8 mouse cellular contexts compared by ENCODE assay signal in the genomic region with DNA sequence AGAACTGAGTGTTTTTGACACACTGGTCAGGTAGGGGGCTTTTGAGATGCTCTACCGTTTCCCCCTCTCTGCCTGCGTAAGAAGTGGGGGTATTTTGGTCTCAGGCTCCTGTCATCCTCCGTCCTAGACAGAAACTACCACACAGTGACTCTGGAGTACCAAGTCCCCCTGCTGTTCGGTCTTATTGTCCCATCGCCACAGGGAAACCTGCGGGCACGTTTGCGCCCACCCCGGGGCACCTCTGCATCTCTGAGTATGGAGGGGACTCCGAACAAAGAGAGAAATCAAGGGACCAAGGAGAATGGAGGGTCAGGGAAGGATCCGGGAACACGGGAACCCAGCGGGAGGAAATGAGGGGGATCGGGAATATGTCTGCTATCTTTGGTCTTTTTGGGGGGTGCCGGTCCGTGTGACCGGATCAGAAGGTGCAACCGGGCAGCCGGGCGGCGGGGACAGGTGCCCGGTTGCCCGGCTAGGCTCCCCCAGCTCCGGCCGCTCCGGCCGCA. TPM values are rescaled to one million over a fixed set of nuclear protein-coding genes. Genes with fewer than 3 reads are reported as not detected.
DNase-seq lines count a peak whose midpoint lies in the region; ATAC-seq and TF ChIP-seq lines count a peak whose summit lies in the region.

No protein-coding gene starts in this region.

- peak; percentile 58 for TF ChIP-seq CTCF in lung, embryonic 14.5 days (IDR thresholded peaks at IDR 0.05; ENCODE audit: low read depth)

- H3K9ac ChIP-seq in forebrain, embryonic 11.5 days (ENCODE audit: low read length), result peak overlapping the region; percentile 78
- H3K9ac ChIP-seq in hindbrain, embryonic 15.5 days, result peak overlapping the region; percentile 82
- peak overlapping the region; percentile 90 for H3K9ac ChIP-seq in lung, embryonic 14.5 days

- no peaks in the 10 kb centered on the region; the same call in 1 of the 2 replicates for H3K4me1 ChIP-seq in forebrain, embryonic 11.5 days (replicated peaks; ENCODE audit: control insufficient read depth, insufficient read depth, low read length)
- H3K4me1 ChIP-seq in hindbrain, embryonic 15.5 days (replicated peaks), result peaks cover 20% of the 10 kb centered on the region
- H3K4me1 ChIP-seq in lung, embryonic 14.5 days (ENCODE audit: insufficient read depth), result peaks cover 9% of the 10 kb centered on the region; the same call in 1 of the 2 replicates

- peak; percentile 62 for ATAC-seq in forebrain, embryonic 11.5 days (replicated peaks; ENCODE audit: low FRiP score)
- peak; percentile 57 for ATAC-seq in hindbrain, embryonic 15.5 days (ENCODE audit: low FRiP score, low read depth)
- peak; percentile 58 for ATAC-seq in lung, embryonic 14.5 days (ENCODE audit: insufficient read depth)
- ATAC-seq in neutrophil, adult 5-6 weeks (ENCODE audit: extremely low read depth, insufficient number of reproducible peaks, low FRiP score, poor library complexity, severe bottlenecking), result peak; percentile 28

- WGBS in forebrain, embryonic 11.5 days, result under 1% methylated on average over 27 of the region's 27 CpGs
- under 1% methylated on average over 25 of the region's 27 CpGs for WGBS in hindbrain, embryonic 15.5 days
- under 1% methylated on average over 27 of the region's 27 CpGs for WGBS in lung, embryonic 14.5 days

- peak overlapping the region; percentile 64 for H3K4me3 ChIP-seq in forebrain, embryonic 11.5 days (ENCODE audit: low read depth, low read length)
- H3K4me3 ChIP-seq in hindbrain, embryonic 15.5 days, result peak overlapping the region; percentile 57
- H3K4me3 ChIP-seq in lung, embryonic 14.5 days (ENCODE audit: low read depth, low read length), result peak overlapping the region; percentile 62

- peak overlapping the region; percentile 47 for H3K4me2 ChIP-seq in forebrain, embryonic 11.5 days (ENCODE audit: low read depth, low read length, severe bottlenecking)
- peak overlapping the region; percentile 77 for H3K4me2 ChIP-seq in hindbrain, embryonic 15.5 days
- peak overlapping the region; percentile 80 for H3K4me2 ChIP-seq in lung, embryonic 14.5 days

- peak overlapping the region; percentile 85 for H3K27ac ChIP-seq in forebrain, embryonic 11.5 days (ENCODE audit: low read depth, low read length)
- peak overlapping the region; percentile 100 for H3K27ac ChIP-seq in hindbrain, embryonic 15.5 days (replicated peaks)
- H3K27ac ChIP-seq in lung, embryonic 14.5 days (ENCODE audit: low read depth), result peak overlapping the region; percentile 99

- no peaks in the 10 kb centered on the region; the same call in 1 of the 2 replicates for H3K27me3 ChIP-seq in forebrain, embryonic 11.5 days (ENCODE audit: control insufficient read depth, insufficient read depth, low read length)
- H3K27me3 ChIP-seq in hindbrain, embryonic 15.5 days, result no peaks in the 10 kb centered on the region
- H3K27me3 ChIP-seq in lung, embryonic 14.5 days (ENCODE audit: insufficient read depth, low read length), result no peaks in the 10 kb centered on the region

- H3K36me3 ChIP-seq in forebrain, embryonic 11.5 days (ENCODE audit: control insufficient read depth, insufficient read depth, low read length), result no peaks in the 10 kb centered on the region; the same call in none of the 2 replicates
- H3K36me3 ChIP-seq in hindbrain, embryonic 15.5 days, result peaks cover 7% of the 10 kb centered on the region
- H3K36me3 ChIP-seq in lung, embryonic 14.5 days (ENCODE audit: insufficient read depth), result peaks cover 12% of the 10 kb centered on the region

- peak; percentile 68 for DNase-seq in kidney, adult 9 months
- DNase-seq in kidney, adult 11 months, result no peak
- DNase-seq in R1 (ENCODE audit: low read depth, low spot score), result peak; percentile 67
- no peak for DNase-seq in forebrain, embryonic 11.5 days (ENCODE audit: low spot score)
- peak; percentile 76 for DNase-seq in lung, embryonic 14.5 days
- no peak for DNase-seq in cerebellum, postnatal 36 days

- no peaks in the 10 kb centered on the region for H3K9me3 ChIP-seq in forebrain, embryonic 11.5 days (ENCODE audit: control insufficient read depth, low read length)
- no peaks in the 10 kb centered on the region for H3K9me3 ChIP-seq in hindbrain, embryonic 15.5 days
- H3K9me3 ChIP-seq in lung, embryonic 14.5 days (ENCODE audit: low read depth, low read length), result no peaks in the 10 kb centered on the region

RNA-seq across cellular contexts. Expression of a gene that starts 0.6 kb away (rescaled TPM):
- polyA plus RNA-seq in forebrain, embryonic 11.5 days (2014; fragmentation: Nextera tagmentation; extraction: Ambion mirVana), result 49.5 and 51.8 TPM in 2 replicates
- 83.8 and 87.6 TPM in 2 replicates for polyA plus RNA-seq in hindbrain, embryonic 15.5 days (2015; fragmentation: Nextera tagmentation; extraction: Ambion mirVana)
- 57.2 and 59.6 TPM in 2 replicates for polyA plus RNA-seq in lung, embryonic 14.5 days (2014; fragmentation: Nextera tagmentation; extraction: Ambion mirVana)
- total RNA-seq in neutrophil, adult 5-6 weeks (2017), result 607 and 625 TPM in 2 replicates

Comparison
In these comparisons a context has a peak if more than half of its experiments do, and no peak if none do; other contexts are left out.
1. DNase-seq: peak in kidney, adult 9 months (single experiment), R1 (single experiment) and lung, embryonic 14.5 days (single experiment); none in kidney, adult 11 months (single experiment), forebrain, embryonic 11.5 days (single experiment) and cerebellum, postnatal 36 days (0 of 2).
2. Peak in every context shown above with its lines, with median percentiles within 50 percentile points of each other: ATAC-seq, H3K27ac ChIP-seq, H3K4me2 ChIP-seq, H3K4me3 ChIP-seq and H3K9ac ChIP-seq.